Mouse (Mus musculus) lung, embryonic 14.5 days (tissue): ENCODE data around the gene Rpl10-ps3. TPM values are rescaled to one million over a fixed set of nuclear protein-coding genes. Genes with fewer than 3 reads are reported as not detected.

Experiments used
- ATAC-seq: fragments of 200-750 bp; cut with Nextera tagmentation; 2 replicates; pipeline ENCODE4 v1.8.0; 2017; ENCODE audit warnings: mild to moderate bottlenecking, moderate TSS enrichment, moderate library complexity; ENCODE audit not compliant: insufficient read depth
- DNase-seq: peaks from one replicate; pipeline ENCODE4 v3.0.0-alpha.2; 2015
- H3K27ac ChIP-seq: fragments of 300-500 bp; sonication (generic); 2 replicates; pipeline ENCODE4 v1.5.1; 2014; ENCODE audit warnings: low read depth, mild to moderate bottlenecking, moderate library complexity
- H3K27me3 ChIP-seq: fragments of 300-500 bp; sonication (generic); 2 replicates; pipeline ENCODE4 v1.6.1; 2014; ENCODE audit warnings: low read length, control low read depth; ENCODE audit not compliant: insufficient read depth
- H3K36me3 ChIP-seq: fragments of 300-500 bp; sonication (generic); 2 replicates; pipeline ENCODE4 v1.6.1; 2014; ENCODE audit warnings: control low read depth; ENCODE audit not compliant: insufficient read depth
- H3K4me1 ChIP-seq: fragments of 300-500 bp; sonication (generic); 2 replicates; pipeline ENCODE4 v1.6.1; 2014; ENCODE audit warnings: antibody characterized with exemption, control low read depth; ENCODE audit not compliant: insufficient read depth
- H3K4me2 ChIP-seq: fragments of 300-500 bp; sonication (generic); 2 replicates; pipeline ENCODE4 v1.6.1; 2014; ENCODE audit warnings: mild to moderate bottlenecking
- H3K4me3 ChIP-seq: fragments of 300-500 bp; sonication (generic); 2 replicates; pipeline ENCODE4 v1.5.1; 2014; ENCODE audit warnings: low read depth, low read length
- H3K9ac ChIP-seq: fragments of 300-500 bp; sonication (generic); 2 replicates; pipeline ENCODE4 v1.6.1; 2014
- H3K9me3 ChIP-seq: fragments of 300-500 bp; sonication (generic); 2 replicates; pipeline ENCODE4 v1.6.1; 2016; ENCODE audit warnings: low read depth, low read length, control low read depth
- CTCF ChIP-seq: IDR thresholded peaks from 2 replicates; pipeline ENCODE4 v1.5.1; 2016; ENCODE audit warnings: antibody characterized with exemption, low read depth
- WGBS: fragments of 180-500 bp; shearing (Covaris S2); extraction: QIAGEN DNeasy Blood & Tissue Kit; methylation state at CpG from one replicate; pipeline ENCODE4 v1.1.7; 2014; 5-methylcytosine and 5-hydroxymethylcytosine counted together
- polyA plus RNA-seq: library from polyadenylated mRNA; unstranded; fragments of >200 nt; fragmentation: Nextera tagmentation; extraction: Ambion mirVana; gene quantifications from 2 replicates; pipeline ENCODE4 v1.2.1, GENCODE M21; 2014

The Rpl10-ps3 gene
- polyA plus RNA-seq, 1 experiment from 2014 or later = 357 TPM

- no peak for ATAC-seq
Observed at GRCm38 (mm10) chr9:50311036-50311545, 33.7 kb downstream of the Rpl10-ps3 start.

GRCm38 (mm10) chr9:50305666-50306402 is 38.9 kb downstream of the Rpl10-ps3 start:
- H3K9ac ChIP-seq = no peak overlapping the region
- 61% methylated on average over 10 of the region's 10 CpGs for WGBS
- ATAC-seq (no peak), DNase-seq (no peak)
- no peaks in the 10 kb centered on the region for H3K27me3 ChIP-seq
- H3K36me3 ChIP-seq = no peaks in the 10 kb centered on the region
- H3K4me3 ChIP-seq = no peak overlapping the region
- H3K4me2 ChIP-seq = no peak overlapping the region
- H3K27ac ChIP-seq = no peak overlapping the region
- peaks cover 9% of the 10 kb centered on the region; the same call in 1 of the 2 replicates for H3K4me1 ChIP-seq
- no peak for TF ChIP-seq CTCF
- H3K9me3 ChIP-seq = no peaks in the 10 kb centered on the region

More at GRCm38 (mm10) chr9:50311036-50311545, 33.7 kb downstream of the Rpl10-ps3 start:
- Histone ChIP-seq H3K4me3 (no peak overlapping the region), H3K27ac (no peak overlapping the region), H3K4me1 (no peaks in the 10 kb centered on the region), H3K9ac (no peak overlapping the region), H3K27me3 (no peaks in the 10 kb centered on the region), H3K36me3 (no peaks in the 10 kb centered on the region), H3K9me3 (no peaks in the 10 kb centered on the region), H3K4me2 (no peak overlapping the region)
- no peak for TF ChIP-seq CTCF
- 70% methylated on average over 6 of the region's 6 CpGs for WGBS
- no peak for DNase-seq

- peak; percentile 70 for DNase-seq
- Histone ChIP-seq H3K36me3 (no peaks in the 10 kb centered on the region), H3K4me3 (no peak overlapping the region), H3K9me3 (no peaks in the 10 kb centered on the region), H3K4me1 (peaks cover 9% of the 10 kb centered on the region; the same call in 1 of the 2 replicates), H3K4me2 (no peak overlapping the region), H3K9ac (no peak overlapping the region), H3K27ac (peak overlapping the region; percentile 34; the same call in 1 of the 2 replicates), H3K27me3 (no peaks in the 10 kb centered on the region)
- 43% methylated on average over 2 of the region's 2 CpGs for WGBS
- TF ChIP-seq CTCF = no peak
- no peak for ATAC-seq
Observed at GRCm38 (mm10) chr9:50305046-50305445, 39.7 kb downstream of the Rpl10-ps3 start.

DNA sequence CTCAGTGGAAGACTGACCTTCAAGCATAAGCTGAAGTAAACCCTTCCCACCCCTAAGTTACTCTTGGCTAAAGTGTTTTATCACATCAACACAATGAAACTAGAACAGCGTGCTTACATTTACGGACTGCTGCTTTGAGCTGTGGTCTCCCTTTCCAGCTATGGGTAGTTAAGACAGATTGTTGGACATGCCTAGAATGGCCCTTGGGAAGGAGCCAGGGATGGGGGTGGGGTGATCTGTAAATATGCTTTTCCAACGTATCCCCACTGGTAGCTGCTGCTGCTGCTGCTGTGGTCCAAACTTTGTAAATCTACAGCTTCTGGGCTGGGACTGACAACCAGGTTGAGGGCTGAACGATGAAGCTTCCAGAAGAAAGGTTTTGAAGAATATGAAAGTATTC is 40.8 kb downstream of the Rpl10-ps3 start:
- Histone ChIP-seq H3K4me1 (peaks cover 9% of the 10 kb centered on the region; the same call in 1 of the 2 replicates), H3K27me3 (no peaks in the 10 kb centered on the region), H3K36me3 (no peaks in the 10 kb centered on the region), H3K9me3 (no peaks in the 10 kb centered on the region), H3K4me3 (no peak overlapping the region), H3K9ac (no peak overlapping the region), H3K27ac (peak overlapping the region; percentile 58; the same call in 1 of the 2 replicates), H3K4me2 (no peak overlapping the region)
- ATAC-seq (peak; percentile 79), DNase-seq (peak; percentile 79)
- WGBS = 34% methylated on average over 4 of the region's 4 CpGs
- no peak for TF ChIP-seq CTCF

DNA sequence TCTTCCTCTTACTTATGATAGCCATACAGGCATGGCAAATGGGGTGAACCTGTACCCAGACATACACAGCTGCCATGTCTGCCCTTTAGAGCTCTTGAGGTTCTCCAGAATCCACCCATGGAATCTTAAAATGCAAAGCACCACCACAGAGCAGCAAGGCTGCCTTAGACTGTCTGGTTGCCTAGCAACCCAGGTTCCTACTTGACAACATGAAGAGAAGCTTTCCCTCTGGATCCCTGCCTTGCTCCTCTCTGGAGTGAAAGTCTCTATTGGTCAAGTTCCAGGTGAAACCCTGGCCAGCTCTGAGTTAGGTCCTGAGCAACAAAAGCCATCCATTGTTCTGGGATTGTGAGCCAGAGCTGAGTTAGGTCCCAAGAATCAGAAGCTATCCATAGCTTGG is 43.0 kb downstream of the Rpl10-ps3 start:
- no peak for TF ChIP-seq CTCF
- Histone ChIP-seq H3K9me3 (no peaks in the 10 kb centered on the region; the same call in 1 of the 2 replicates), H3K4me2 (no peak overlapping the region)

GRCm38 (mm10) chr9:50298389-50298788 is 46.4 kb downstream of the Rpl10-ps3 start:
- WGBS = 11% methylated on average over 2 of the region's 2 CpGs
- peaks cover under 1% of the 10 kb centered on the region; the same call in 1 of the 2 replicates for H3K4me1 ChIP-seq
- H3K9me3 ChIP-seq = no peaks in the 10 kb centered on the region; the same call in 1 of the 2 replicates
- H3K27me3 ChIP-seq = no peaks in the 10 kb centered on the region
- H3K36me3 ChIP-seq = no peaks in the 10 kb centered on the region
- peak; percentile 93 for DNase-seq
- H3K9ac ChIP-seq = no peak overlapping the region
- peak; percentile 94 for ATAC-seq
- no peak overlapping the region for H3K4me3 ChIP-seq
- TF ChIP-seq CTCF = no peak
- H3K4me2 ChIP-seq = no peak overlapping the region
- no peak overlapping the region for H3K27ac ChIP-seq

More for the DNA sequence above, 43.0 kb downstream of the Rpl10-ps3 start:
- Histone ChIP-seq H3K27me3 (no peaks in the 10 kb centered on the region), H3K36me3 (no peaks in the 10 kb centered on the region), H3K4me1 (peaks cover 9% of the 10 kb centered on the region; the same call in 1 of the 2 replicates), H3K9ac (no peak overlapping the region), H3K4me3 (no peak overlapping the region), H3K27ac (no peak overlapping the region)
- peak; percentile 15 for DNase-seq
- no peak for ATAC-seq

Other genes with a start within 250 kb of the Rpl10-ps3 start
- 0.11 and 0.26 TPM in 2 replicates for gene Plet1, start 149.6 kb upstream of the Rpl10-ps3 start, polyA plus RNA-seq
- 61.1 and 61.3 TPM in 2 replicates for gene Pts, start 183.8 kb upstream of the Rpl10-ps3 start, polyA plus RNA-seq
- gene Il18, start 209.9 kb upstream of the Rpl10-ps3 start, polyA plus RNA-seq = 6.6 and 7.8 TPM in 2 replicates
- 0.17 and 0.26 TPM in 2 replicates for gene Bco2, start 210.2 kb upstream of the Rpl10-ps3 start, polyA plus RNA-seq
- gene Tex12, start 216.4 kb upstream of the Rpl10-ps3 start, polyA plus RNA-seq = not detected in 2 replicates